18 mouse cellular contexts compared by ENCODE assay signal in the genomic region with DNA sequence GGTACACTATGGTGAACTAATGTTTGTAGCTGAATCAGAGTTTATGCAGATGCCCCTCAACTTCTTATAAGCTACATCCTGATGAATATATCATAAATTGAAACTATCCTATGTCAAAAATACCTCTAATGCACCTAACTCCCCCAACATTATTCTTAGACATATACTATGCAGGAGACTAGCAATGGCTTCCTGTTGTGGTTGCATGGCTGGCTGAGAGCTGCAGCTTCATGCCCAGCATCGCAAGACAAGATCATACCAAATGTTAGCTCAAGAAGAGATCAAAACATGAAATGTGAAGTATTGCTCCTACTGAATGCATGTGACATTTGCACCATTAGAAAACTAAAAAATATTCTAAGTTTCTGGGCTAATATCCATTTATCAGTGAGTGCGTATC.
"Had no signal": no experiment of that assay in that cellular context is flagged by ENCODE, and none has a peak within 500 bp of the region (broad histone marks: within the 10 kb centered on the region; RNA-seq: fewer than 3 reads in every experiment).

No protein-coding gene starts in this region.

- DNase-seq: gastrocnemius, adult 2 months; gastrocnemius, postnatal 10 days; gastrocnemius, postnatal 25 days; heart, adult 2 months; heart, postnatal 10 days; heart, postnatal 4 days; kidney, adult 18-20 months; kidney, adult 8-10 months; kidney, postnatal 10 days; kidney, postnatal 25 days; layer of hippocampus, adult 9-11 months; layer of hippocampus, postnatal 36 days; left cerebral cortex, postnatal 4 days had no signal

- ATAC-seq: hindbrain, embryonic 16.5 days; inflammation-experienced regulatory T-cells, adult 6 months; intestine, embryonic 15.5 days; intestine, postnatal 0 days; liver, embryonic 12.5 days had no signal
